Mouse (Mus musculus) mature B cell (primary cell): ENCODE results near the gene Cd79b.

Experiments
- in situ Hi-C: fragments of 300-500 bp; cut with MboI; formaldehyde crosslinking; loops from 2 replicates; pipeline ENCODE4 v1.14.3; 2019

The Cd79b gene

GRCm38 (mm10) chr11:106273811-106274210 lies 40.8 kb downstream of the Cd79b start:
- in situ Hi-C loops: no loop called here

GRCm38 (mm10) chr11:106273311-106273684 lies 41.3 kb downstream of the Cd79b start:
- in situ Hi-C loops: no loop called here

GRCm38 (mm10) chr11:106272644-106273310 lies 41.8 kb downstream of the Cd79b start, which contains the start of gene Smarcd2:
Gene Smarcd2, minus strand, starts transcription at chr11:106272972.
- in situ Hi-C loops: no loop called here

- in situ Hi-C loops: no loop called here
Measured at GRCm38 (mm10) chr11:106271794-106272643, 42.5 kb downstream of the Cd79b start.

GRCm38 (mm10) chr11:106271131-106271793 lies 43.3 kb downstream of the Cd79b start:
- in situ Hi-C loops: no loop called here

GRCm38 (mm10) chr11:106269060-106269431 lies 45.5 kb downstream of the Cd79b start:
- in situ Hi-C loops: no loop called here

GRCm38 (mm10) chr11:106268326-106269059 lies 46.1 kb downstream of the Cd79b start:
- in situ Hi-C loops: no loop called here

GRCm38 (mm10) chr11:106267871-106268270 lies 46.7 kb downstream of the Cd79b start:
- in situ Hi-C loops: no loop called here

- in situ Hi-C loops: no loop called here
Measured at GRCm38 (mm10) chr11:106267311-106267852, 47.2 kb downstream of the Cd79b start.

- in situ Hi-C loops: no loop called here
Measured at GRCm38 (mm10) chr11:106266431-106266830, 48.1 kb downstream of the Cd79b start.

- in situ Hi-C loops: no loop called here
Measured at GRCm38 (mm10) chr11:106265570-106265969, 49.0 kb downstream of the Cd79b start.

GRCm38 (mm10) chr11:106264988-106265387 lies 49.6 kb downstream of the Cd79b start:
- in situ Hi-C loops: no loop called here

GRCm38 (mm10) chr11:106263963-106264362 lies 50.6 kb downstream of the Cd79b start:
- in situ Hi-C loops: no loop called here
